Mouse (Mus musculus): ENCODE measurements around the gene Rps25.
A peak's percentile ranks its signal among the peaks of the same experiment; 100 is the strongest.

Rps25 gene

DNA sequence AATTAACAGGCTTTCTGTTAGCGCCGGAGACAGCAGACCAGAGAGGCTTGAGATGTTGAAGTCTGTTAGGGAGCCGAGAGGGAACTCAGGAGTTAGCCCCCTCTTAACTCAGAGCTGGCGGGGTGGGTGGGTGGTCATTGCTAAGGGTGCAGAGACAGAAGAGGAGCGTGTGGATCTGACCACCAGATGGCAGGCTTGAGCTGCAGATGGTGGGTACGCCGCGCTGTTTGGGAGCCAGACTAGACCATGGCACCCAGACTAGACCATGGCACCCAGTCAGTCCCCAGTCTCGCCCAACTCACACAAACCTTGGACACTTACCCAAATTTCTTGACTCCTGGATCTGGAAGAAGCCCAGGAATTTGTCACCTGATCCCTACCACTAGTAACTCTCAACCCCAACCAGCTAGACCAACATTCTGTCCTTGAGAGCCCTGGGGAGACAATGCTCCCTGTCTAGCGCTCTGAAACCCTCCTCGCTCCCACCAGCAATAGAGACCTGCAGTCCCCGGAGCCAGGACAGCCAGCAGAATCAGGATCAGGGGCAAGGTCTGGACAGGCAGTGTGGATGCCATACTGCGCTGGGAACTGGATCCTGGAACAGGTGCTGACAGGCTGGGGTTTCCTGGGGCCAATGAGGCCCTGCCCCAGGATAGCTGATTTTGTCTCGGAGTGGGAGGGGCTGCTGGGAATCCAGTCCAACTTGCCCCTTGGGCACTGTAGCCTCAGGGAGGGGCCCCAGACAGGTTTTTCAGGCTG is 47.4 kb downstream of the Rps25 start:
- DNase-seq (ENCODE audit: inconsistent age in 2 of 2, low spot score in 1 of 2): peak; percentile 79 to 93

DNA sequence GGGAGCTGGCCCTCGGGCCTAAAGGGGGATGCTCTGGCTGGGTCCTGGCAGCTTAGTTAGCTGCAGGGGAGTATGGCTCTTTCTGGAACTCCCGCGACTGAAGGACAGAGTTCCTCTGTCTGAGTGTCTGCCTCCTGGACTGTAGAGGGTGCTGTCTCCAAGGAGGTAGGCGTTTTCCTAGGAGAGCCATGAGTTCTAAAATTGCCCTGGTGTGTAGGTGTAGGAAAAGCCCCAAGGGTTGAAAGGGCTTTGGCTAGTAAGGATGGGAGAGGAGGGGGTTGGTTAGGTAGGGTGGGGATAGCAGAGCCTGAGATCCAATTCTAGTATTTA is 47.9 kb downstream of the Rps25 start, which contains the start of gene Upk2:
Gene Upk2, minus strand, starts transcription at position 86 of the 330 bp plus-strand sequence.
- DNase-seq (ENCODE audit: inconsistent age in 2 of 2, low spot score in 1 of 2): no peak

DNA sequence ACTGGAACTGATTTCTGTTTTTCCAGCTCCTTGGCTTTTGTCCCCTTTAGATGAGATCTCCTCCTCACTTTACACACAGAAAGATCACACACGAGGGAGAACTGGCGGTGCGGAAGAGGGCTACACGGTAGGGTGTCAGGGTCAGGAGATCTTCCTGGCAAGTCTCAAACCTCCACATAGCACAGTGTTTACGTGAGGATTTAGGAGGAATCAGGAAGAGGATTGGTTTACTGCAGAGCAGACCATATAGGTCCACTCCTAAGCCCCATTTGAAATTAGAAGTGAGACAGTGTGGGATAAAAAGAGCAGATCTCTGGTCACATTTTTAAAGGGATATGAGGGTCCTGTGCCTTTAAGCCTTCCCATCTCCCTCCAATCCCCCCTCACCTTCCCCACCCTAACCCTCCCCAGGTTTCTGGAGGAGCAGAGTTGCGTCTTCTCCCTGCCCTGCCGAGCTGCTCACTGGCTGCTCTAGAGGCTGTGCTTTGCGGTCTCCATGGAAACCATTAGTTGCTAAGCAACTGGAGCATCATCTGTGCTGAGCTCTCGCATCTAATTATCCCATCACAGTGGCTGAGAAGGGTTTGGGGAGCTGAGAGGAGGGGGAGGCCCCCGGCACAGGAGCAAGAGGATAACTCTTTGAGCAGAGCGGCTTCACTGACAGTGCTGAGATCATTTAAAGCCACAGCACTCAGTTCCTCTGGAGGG is 50.2 kb downstream of the Rps25 start:
- DNase-seq (ENCODE audit: inconsistent age in 2 of 2, low spot score in 1 of 2): peak in 1 of 2 experiments; percentile 38
